Mouse (Mus musculus): ENCODE measurements at regions not wholly inside any gene's neighbourhood (a gene's known extent, or its start where the extent isn't known, plus 50 kb on each side); places are given as distances from the start of the nearest gene placed in this dataset.

- no peaks in the 10 kb centered on the region for H3K36me3 ChIP-seq
- no peaks in the 10 kb centered on the region for H3K27me3 ChIP-seq
- ATAC-seq: no peak
- H3K4me3 ChIP-seq (replicated peaks): no peak overlapping the region
- H3K27ac ChIP-seq: no peak overlapping the region
- no peak overlapping the region for H3K4me2 ChIP-seq (replicated peaks)
- no peaks in the 10 kb centered on the region for H3K9me3 ChIP-seq
- no peaks in the 10 kb centered on the region for H3K4me1 ChIP-seq (replicated peaks)
- no peak overlapping the region for H3K9ac ChIP-seq (replicated peaks)
- WGBS: 98% methylated on average over 8 of the region's 8 CpGs
Observed at GRCm38 (mm10) chr13:18063677-18064076, 70.5 kb upstream of the Yae1d1 start.

GRCm38 (mm10) chr13:18060265-18060664 lies 67.1 kb upstream of the Yae1d1 start:
- H3K4me3 ChIP-seq (replicated peaks): no peak overlapping the region
- no peak for ATAC-seq
- no peak overlapping the region for H3K9ac ChIP-seq (replicated peaks)
- no peak overlapping the region for H3K4me2 ChIP-seq (replicated peaks)
- no peak overlapping the region for H3K27ac ChIP-seq
- H3K9me3 ChIP-seq: no peaks in the 10 kb centered on the region
- H3K36me3 ChIP-seq: no peaks in the 10 kb centered on the region
- H3K4me1 ChIP-seq (replicated peaks): no peaks in the 10 kb centered on the region
- no peaks in the 10 kb centered on the region for H3K27me3 ChIP-seq
- WGBS: 77% methylated on average over 2 of the region's 2 CpGs

GRCm38 (mm10) chr13:18057231-18057912 lies 64.2 kb upstream of the Yae1d1 start:
- H3K27me3 ChIP-seq: no peaks in the 10 kb centered on the region
- no peak overlapping the region for H3K4me3 ChIP-seq (replicated peaks)
- no peaks in the 10 kb centered on the region for H3K4me1 ChIP-seq (replicated peaks)
- WGBS: 34% methylated on average over 8 of the region's 8 CpGs
- H3K27ac ChIP-seq: no peak overlapping the region
- no peak overlapping the region for H3K9ac ChIP-seq (replicated peaks)
- peak; percentile 94 for ATAC-seq
- H3K36me3 ChIP-seq: no peaks in the 10 kb centered on the region
- no peak overlapping the region for H3K4me2 ChIP-seq (replicated peaks)
- H3K9me3 ChIP-seq: peaks cover 8% of the 10 kb centered on the region

- H3K27ac ChIP-seq: no peak overlapping the region
- H3K4me3 ChIP-seq (replicated peaks): no peak overlapping the region
- H3K36me3 ChIP-seq: no peaks in the 10 kb centered on the region
- no peak overlapping the region for H3K9ac ChIP-seq (replicated peaks)
- H3K4me1 ChIP-seq (replicated peaks): no peaks in the 10 kb centered on the region
- peaks cover 8% of the 10 kb centered on the region for H3K9me3 ChIP-seq
- no peaks in the 10 kb centered on the region for H3K27me3 ChIP-seq
- no peak overlapping the region for H3K4me2 ChIP-seq (replicated peaks)
- ATAC-seq: 0 out of 2 replicates have a peak, but pooled peaks have one; percentile 58
- 69% methylated on average over 3 of the region's 3 CpGs for WGBS
Observed at GRCm38 (mm10) chr13:18056816-18057215, 63.7 kb upstream of the Yae1d1 start.

- H3K9me3 ChIP-seq: no peaks in the 10 kb centered on the region
- H3K4me3 ChIP-seq (replicated peaks): no peak overlapping the region
- no peaks in the 10 kb centered on the region for H3K4me1 ChIP-seq (replicated peaks)
- H3K36me3 ChIP-seq: no peaks in the 10 kb centered on the region
- no peak for ATAC-seq
- 90% methylated on average over 6 of the region's 6 CpGs for WGBS
- no peak overlapping the region for H3K27ac ChIP-seq
- no peaks in the 10 kb centered on the region for H3K27me3 ChIP-seq
- H3K9ac ChIP-seq (replicated peaks): no peak overlapping the region
- no peak overlapping the region for H3K4me2 ChIP-seq (replicated peaks)
Observed at GRCm38 (mm10) chr13:18043154-18043553, 50.0 kb upstream of the Yae1d1 start.

Data from midbrain, embryonic 13.5 days (tissue).